Mouse (Mus musculus) frontal cortex, postnatal 25 days (tissue): ENCODE results near the gene Mplkip.

Experiments
- DNase-seq, 2 experiments: peaks; one replicate each; pipeline ENCODE4 v3.0.0; 2022; ENCODE audit warnings: low spot score in 2 of 2

Mplkip gene

GRCm38 (mm10) chr13:17694911-17695699 lies at the start of gene Mplkip, which contains the start of gene Sugct:
Mplkip (plus strand) TSS chr13:17695192.
Sugct (minus strand) TSS chr13:17695553.
- peak; percentile 97 to 99 for DNase-seq

GRCm38 (mm10) chr13:17667380-17667779 lies 27.6 kb upstream of the Mplkip start:
- no peak for DNase-seq

- no peak for DNase-seq
Observed at GRCm38 (mm10) chr13:17671122-17671521, 23.9 kb upstream of the Mplkip start.

- no peak for DNase-seq
Observed at GRCm38 (mm10) chr13:17689461-17689860, 5.5 kb upstream of the Mplkip start.

GRCm38 (mm10) chr13:17690686-17691085 lies 4.3 kb upstream of the Mplkip start:
- no peak for DNase-seq

GRCm38 (mm10) chr13:17691436-17691835 lies 3.6 kb upstream of the Mplkip start:
- DNase-seq, result no peak

- DNase-seq, result no peak
Observed at GRCm38 (mm10) chr13:17693816-17694215, 1.2 kb upstream of the Mplkip start.

GRCm38 (mm10) chr13:17694414-17694813 lies 578 bp upstream of the Mplkip start:
- DNase-seq, result peak in 1 of 2 experiments; percentile 37

- DNase-seq, result no peak
Observed at GRCm38 (mm10) chr13:17695898-17696580, 1.0 kb downstream of the Mplkip start.

- no peak for DNase-seq
Observed at GRCm38 (mm10) chr13:17700090-17700715, 5.2 kb downstream of the Mplkip start.

- DNase-seq, result no peak
Observed at GRCm38 (mm10) chr13:17701322-17701721, 6.3 kb downstream of the Mplkip start.

GRCm38 (mm10) chr13:17702311-17702710 lies 7.3 kb downstream of the Mplkip start:
- DNase-seq, result no peak

GRCm38 (mm10) chr13:17705188-17705826 lies 10.3 kb downstream of the Mplkip start:
- DNase-seq, result no peak

- DNase-seq, result no peak
Observed at GRCm38 (mm10) chr13:17708784-17709311, 13.9 kb downstream of the Mplkip start.

GRCm38 (mm10) chr13:17717357-17717756 lies 22.4 kb downstream of the Mplkip start:
- DNase-seq, result no peak

- no peak for DNase-seq
Observed at GRCm38 (mm10) chr13:17727922-17728321, 32.9 kb downstream of the Mplkip start.

- no peak for DNase-seq
Observed at GRCm38 (mm10) chr13:17728798-17729197, 33.8 kb downstream of the Mplkip start.
